Mouse (Mus musculus): ENCODE measurements around the gene Spats1.

- TF ChIP-seq CTCF (IDR thresholded peaks at IDR 0.05; ENCODE audit: extremely low read depth, insufficient read depth, insufficient read length, insufficient replicate concordance) (no peak), POLR2A (IDR thresholded peaks at IDR 0.05; ENCODE audit: low read depth, low read length) (no peak)
These were observed 42.5 kb upstream of the Spats1 start for GRCm38 (mm10) chr17:45517549-45518215.
